Mouse (Mus musculus): Measurements from ENCODE around the gene Myo3b. TPM values are rescaled to one million over a fixed set of nuclear protein-coding genes. Genes with fewer than 3 reads are reported as not detected.
"Not testable (repeated sequence)": the region's sequence is repeated elsewhere in the genome, so short reads cannot be mapped to it uniquely, and the experiment has no call there.

Myo3b gene
- not detected in 2 replicates for total RNA-seq (2014; rRNA removed)
- polyA plus RNA-seq (2012; rRNA removed): not detected in 2 replicates

DNA sequence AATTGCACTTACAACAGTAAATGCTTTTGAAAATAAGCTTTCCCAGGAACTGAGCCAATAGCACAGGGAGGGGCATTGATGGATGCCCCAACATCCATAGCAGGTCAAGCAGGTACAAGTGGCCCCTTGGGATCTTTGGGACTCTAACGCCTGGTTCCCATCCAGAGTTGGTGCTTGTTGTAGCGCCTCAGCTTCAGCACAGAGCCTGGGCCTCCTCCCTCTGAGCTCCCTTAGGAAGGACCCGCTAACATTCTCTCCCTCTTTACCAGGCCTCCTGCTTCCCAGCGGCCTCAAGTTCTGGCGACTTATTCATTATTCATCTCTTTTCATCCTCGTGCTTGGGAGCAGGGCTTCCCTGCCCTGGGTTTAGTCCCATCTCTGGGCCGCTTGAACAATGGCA is at the start of gene Myo3b:
Gene Myo3b (plus strand): TSS at position 375 of the 400 bp plus-strand sequence.
- Histone ChIP-seq H3K36me3 (ENCODE audit: control insufficient read depth, insufficient read depth, low read length) (no peaks in the 10 kb centered on the region), H3K79me2 (ENCODE audit: control insufficient read depth, insufficient read depth, low read length) (no peaks in the 10 kb centered on the region), H3K27me3 (ENCODE audit: control insufficient read depth, insufficient read depth, low read length) (no peaks in the 10 kb centered on the region), H3K4me1 (ENCODE audit: control insufficient read depth, insufficient read depth, low read length) (no peaks in the 10 kb centered on the region), H3K27ac (replicated peaks; ENCODE audit: insufficient read depth, low read depth, low read length) (no peak within 1 kb of the TSS), H3K9ac (ENCODE audit: low read depth, low read length) (no peak within 1 kb of the TSS), H3K4me3 (ENCODE audit: insufficient read depth, low read depth, low read length) (no peak within 1 kb of the TSS)
- WGBS: 55% methylated on average over 7 of the region's 7 CpGs
- no peak for TF ChIP-seq POLR2A (IDR thresholded peaks at IDR 0.05; ENCODE audit: extremely low read depth, insufficient read depth, low read length)
- no peak for TF ChIP-seq CTCF (IDR thresholded peaks at IDR 0.05; ENCODE audit: low read depth, low read length)
- DNase-seq (ENCODE audit: extremely low read depth, low read depth, low spot score): no peak

GRCm38 (mm10) chr2:69989224-69989623 is 49.7 kb upstream of the Myo3b start:
- Histone ChIP-seq H3K36me3 (ENCODE audit: control insufficient read depth, insufficient read depth, low read length) (peaks cover 38% of the 10 kb centered on the region), H3K4me3 (ENCODE audit: insufficient read depth, low read depth, low read length) (no peak overlapping the region), H3K79me2 (ENCODE audit: control insufficient read depth, insufficient read depth, low read length) (no peaks in the 10 kb centered on the region), H3K9ac (ENCODE audit: low read depth, low read length) (no peak overlapping the region), H3K27ac (replicated peaks; ENCODE audit: insufficient read depth, low read depth, low read length) (no peak overlapping the region), H3K27me3 (ENCODE audit: control insufficient read depth, insufficient read depth, low read length) (no peaks in the 10 kb centered on the region), H3K4me1 (ENCODE audit: control insufficient read depth, insufficient read depth, low read length) (no peaks in the 10 kb centered on the region)
- DNase-seq (ENCODE audit: extremely low read depth, low read depth, low spot score): no peak
- TF ChIP-seq CTCF (IDR thresholded peaks at IDR 0.05; ENCODE audit: low read depth, low read length) (no peak), POLR2A (IDR thresholded peaks at IDR 0.05; ENCODE audit: extremely low read depth, insufficient read depth, low read length) (no peak)
- 95% methylated on average over 6 of the region's 6 CpGs for WGBS

DNA sequence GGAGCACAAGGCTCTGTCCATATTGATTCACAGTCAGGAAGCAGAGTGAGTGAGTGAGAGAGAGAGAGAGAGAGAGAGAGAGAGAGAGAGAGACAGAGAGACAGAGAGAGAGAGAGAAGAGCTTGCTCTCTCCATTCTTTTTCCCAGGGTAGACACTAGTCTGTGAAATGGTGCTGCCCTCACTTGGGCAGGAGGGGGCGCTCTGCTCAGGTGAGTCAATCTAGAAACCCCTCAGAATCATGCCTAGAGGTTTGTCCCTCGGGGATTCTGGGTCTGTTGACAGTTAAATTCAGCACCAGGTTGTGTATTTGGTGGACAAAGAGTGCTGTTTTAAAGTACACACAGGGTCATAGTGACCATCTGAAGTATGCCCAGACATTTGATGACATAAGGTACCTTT is 48.3 kb upstream of the Myo3b start:
- H3K27ac ChIP-seq (replicated peaks; ENCODE audit: insufficient read depth, low read depth, low read length): no peak overlapping the region
- 66% methylated on average over 2 of the region's 2 CpGs for WGBS
- peaks cover 37% of the 10 kb centered on the region for H3K36me3 ChIP-seq (ENCODE audit: control insufficient read depth, insufficient read depth, low read length)
- H3K4me1 ChIP-seq (ENCODE audit: control insufficient read depth, insufficient read depth, low read length): peaks cover 2% of the 10 kb centered on the region; the same call in 1 of the 2 replicates
- TF ChIP-seq POLR2A (IDR thresholded peaks at IDR 0.05; ENCODE audit: extremely low read depth, insufficient read depth, low read length) (no peak), CTCF (IDR thresholded peaks at IDR 0.05; ENCODE audit: low read depth, low read length) (peak; percentile 44)
- no peak overlapping the region for H3K4me3 ChIP-seq (ENCODE audit: insufficient read depth, low read depth, low read length)
- H3K79me2 ChIP-seq (ENCODE audit: control insufficient read depth, insufficient read depth, low read length): no peaks in the 10 kb centered on the region
- no peak overlapping the region for H3K9ac ChIP-seq (ENCODE audit: low read depth, low read length)
- no peaks in the 10 kb centered on the region for H3K27me3 ChIP-seq (ENCODE audit: control insufficient read depth, insufficient read depth, low read length)
- DNase-seq (ENCODE audit: extremely low read depth, low read depth, low spot score): no peak

- peaks cover 38% of the 10 kb centered on the region for H3K36me3 ChIP-seq (ENCODE audit: control insufficient read depth, insufficient read depth, low read length)
- WGBS: 50% methylated on average over 3 of the region's 3 CpGs
- not testable (repeated sequence) for H3K9ac ChIP-seq (ENCODE audit: low read depth, low read length); H3K79me2 ChIP-seq (ENCODE audit: control insufficient read depth, insufficient read depth, low read length); H3K27ac ChIP-seq (replicated peaks; ENCODE audit: insufficient read depth, low read depth, low read length); H3K27me3 ChIP-seq (ENCODE audit: control insufficient read depth, insufficient read depth, low read length); H3K4me3 ChIP-seq (ENCODE audit: insufficient read depth, low read depth, low read length); H3K4me1 ChIP-seq (ENCODE audit: control insufficient read depth, insufficient read depth, low read length)
- peak; percentile 82 for DNase-seq (ENCODE audit: extremely low read depth, low read depth, low spot score)
Observed at GRCm38 (mm10) chr2:69994082-69994736, 44.7 kb upstream of the Myo3b start.

DNA sequence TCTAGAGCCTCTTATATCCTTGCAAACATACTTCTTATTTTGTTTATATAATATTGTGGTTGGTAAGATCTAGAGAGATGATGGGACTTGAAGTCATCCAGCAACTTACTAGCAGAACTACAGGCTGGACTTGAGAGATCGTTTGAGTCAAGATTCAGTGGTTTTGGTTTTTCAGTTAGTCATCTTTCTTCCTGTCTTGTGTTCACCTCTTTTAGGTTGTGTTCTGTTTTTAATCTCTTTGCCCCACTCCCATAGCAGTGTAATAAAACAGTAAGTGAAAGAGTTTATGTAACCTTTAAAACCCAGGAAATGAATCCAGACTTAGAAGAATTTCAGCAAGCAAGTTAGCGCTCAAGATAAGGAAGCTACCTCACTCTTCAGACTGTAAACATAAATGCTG is 44.1 kb upstream of the Myo3b start:
- no peaks in the 10 kb centered on the region for H3K79me2 ChIP-seq (ENCODE audit: control insufficient read depth, insufficient read depth, low read length)
- DNase-seq (ENCODE audit: extremely low read depth, low read depth, low spot score): no peak
- peaks cover 32% of the 10 kb centered on the region for H3K36me3 ChIP-seq (ENCODE audit: control insufficient read depth, insufficient read depth, low read length)
- TF ChIP-seq CTCF (IDR thresholded peaks at IDR 0.05; ENCODE audit: low read depth, low read length) (no peak), POLR2A (IDR thresholded peaks at IDR 0.05; ENCODE audit: extremely low read depth, insufficient read depth, low read length) (no peak)
- H3K27me3 ChIP-seq (ENCODE audit: control insufficient read depth, insufficient read depth, low read length): no peaks in the 10 kb centered on the region
- no peak overlapping the region for H3K4me3 ChIP-seq (ENCODE audit: insufficient read depth, low read depth, low read length)
- peaks cover 2% of the 10 kb centered on the region; the same call in 1 of the 2 replicates for H3K4me1 ChIP-seq (ENCODE audit: control insufficient read depth, insufficient read depth, low read length)
- WGBS: 72% methylated on average over 2 of the region's 2 CpGs
- H3K9ac ChIP-seq (ENCODE audit: low read depth, low read length): no peak overlapping the region
- no peak overlapping the region for H3K27ac ChIP-seq (replicated peaks; ENCODE audit: insufficient read depth, low read depth, low read length)

DNA sequence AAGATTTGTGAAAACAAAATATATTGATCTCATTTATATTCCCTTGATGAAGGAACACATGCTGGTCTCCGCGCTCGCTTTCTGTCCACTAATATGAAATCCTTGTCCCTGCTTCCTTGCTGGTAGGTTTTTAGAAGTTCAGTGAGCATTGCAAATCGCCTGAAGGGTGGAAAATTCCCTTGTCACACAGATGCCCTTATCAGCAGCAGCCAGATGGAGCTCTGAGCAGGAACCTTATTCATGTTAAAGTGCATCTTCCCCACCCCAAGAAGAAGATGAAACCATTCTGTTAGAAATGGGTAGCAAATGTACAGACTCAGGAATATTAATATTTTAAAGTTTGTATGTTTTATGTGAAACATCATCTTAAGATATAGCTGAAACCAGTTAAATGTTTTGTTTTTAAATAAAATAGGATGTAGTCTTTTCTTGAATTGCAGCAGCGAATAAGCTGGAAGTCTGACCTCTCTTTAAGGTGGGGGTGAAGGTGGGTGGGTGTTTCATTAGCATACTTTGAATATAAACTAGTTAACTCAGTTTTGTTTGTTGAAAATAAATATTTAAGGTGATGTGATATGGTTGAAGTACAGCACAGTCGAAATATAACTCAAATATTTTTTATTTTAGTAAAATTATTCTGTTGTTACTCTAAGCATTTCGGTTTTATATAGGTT is 39.7 kb upstream of the Myo3b start:
- peaks cover 31% of the 10 kb centered on the region for H3K36me3 ChIP-seq (ENCODE audit: control insufficient read depth, insufficient read depth, low read length)
- TF ChIP-seq CTCF (IDR thresholded peaks at IDR 0.05; ENCODE audit: low read depth, low read length): no peak
- TF ChIP-seq POLR2A (IDR thresholded peaks at IDR 0.05; ENCODE audit: extremely low read depth, insufficient read depth, low read length): no peak
- no peak overlapping the region for H3K27ac ChIP-seq (replicated peaks; ENCODE audit: insufficient read depth, low read depth, low read length)
- DNase-seq (ENCODE audit: extremely low read depth, low read depth, low spot score): no peak
- H3K27me3 ChIP-seq (ENCODE audit: control insufficient read depth, insufficient read depth, low read length): no peaks in the 10 kb centered on the region
- no peaks in the 10 kb centered on the region for H3K79me2 ChIP-seq (ENCODE audit: control insufficient read depth, insufficient read depth, low read length)
- 91% methylated on average over 7 of the region's 7 CpGs for WGBS
- H3K4me1 ChIP-seq (ENCODE audit: control insufficient read depth, insufficient read depth, low read length): peaks cover 2% of the 10 kb centered on the region; the same call in 1 of the 2 replicates
- H3K9ac ChIP-seq (ENCODE audit: low read depth, low read length): no peak overlapping the region
- no peak overlapping the region for H3K4me3 ChIP-seq (ENCODE audit: insufficient read depth, low read depth, low read length)

All from liver, adult 2 months (tissue).